In the genomic region with DNA sequence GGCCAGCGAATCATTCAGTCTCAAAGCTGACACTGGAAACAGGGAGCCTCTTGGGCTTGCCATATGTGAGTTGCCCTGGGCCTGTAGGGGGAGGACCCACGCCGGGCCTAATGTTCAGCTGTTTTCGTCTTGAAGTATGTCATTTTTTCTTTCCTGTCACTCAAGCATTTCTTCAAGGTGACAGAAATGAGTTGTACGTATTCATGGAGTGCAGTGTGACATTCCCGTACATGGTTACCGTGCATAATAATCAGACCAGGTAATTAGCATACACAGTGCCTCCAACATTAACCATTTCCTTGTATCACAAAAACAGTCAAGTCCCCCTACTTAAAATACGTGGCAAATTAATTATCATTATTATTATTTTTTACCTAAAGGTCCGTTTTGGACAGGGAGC, we compare ENCODE assay signal across 34 mouse cellular contexts. TPM values are rescaled to one million over a fixed set of nuclear protein-coding genes. Genes with fewer than 3 reads are reported as not detected.
DNase-seq lines count a peak whose midpoint lies in the region; ATAC-seq and TF ChIP-seq lines count a peak whose summit lies in the region.
"Had no signal": no experiment of that assay in that cellular context is flagged by ENCODE, and none has a peak within 500 bp of the region (broad histone marks: within the 10 kb centered on the region; RNA-seq: fewer than 3 reads in every experiment).

No protein-coding gene starts in this region.

- ATAC-seq in forebrain, embryonic 13.5 days: 0 out of 2 replicates have a peak, but pooled peaks have one; percentile 38
- ATAC-seq in forebrain, embryonic 14.5 days: peak; percentile 37; the same call in 1 of the 2 replicates
- peak; percentile 81; the same call in 1 of the 2 replicates for ATAC-seq in forebrain, postnatal 0 days
- ATAC-seq: activated CD4-positive, CD25-positive, alpha-beta regulatory T cell, adult 4 months; CD4-positive, CD25-positive, alpha-beta regulatory T cell, adult 4 months; hindbrain, postnatal 0 days; inflammation-experienced regulatory T-cells, adult 6 months; intestine, embryonic 16.5 days had no signal

- no peak overlapping the region for H3K9ac ChIP-seq in forebrain, embryonic 13.5 days
- no peak overlapping the region for H3K9ac ChIP-seq in forebrain, embryonic 14.5 days (ENCODE audit: low read length)
- H3K9ac ChIP-seq in forebrain, postnatal 0 days: no peak overlapping the region
- H3K9ac ChIP-seq: embryonic facial prominence, embryonic 12.5 days; embryonic facial prominence, embryonic 15.5 days; heart, embryonic 13.5 days; hindbrain, embryonic 14.5 days had no signal

- peaks cover 24% of the 10 kb centered on the region for H3K4me1 ChIP-seq in forebrain, embryonic 13.5 days
- peaks cover 20% of the 10 kb centered on the region for H3K4me1 ChIP-seq in forebrain, embryonic 10.5 days
- peaks cover 3% of the 10 kb centered on the region; the same call in 1 of the 2 replicates for H3K4me1 ChIP-seq in forebrain, embryonic 14.5 days (ENCODE audit: control insufficient read depth, insufficient read depth, low read length)
- no peaks in the 10 kb centered on the region for H3K4me1 ChIP-seq in forebrain, postnatal 0 days (ENCODE audit: insufficient read depth)
- H3K4me1 ChIP-seq: heart, embryonic 10.5 days; heart, embryonic 13.5 days had no signal

- H3K27me3 ChIP-seq in forebrain, embryonic 13.5 days: peaks cover 20% of the 10 kb centered on the region
- peaks cover 47% of the 10 kb centered on the region for H3K27me3 ChIP-seq in forebrain, embryonic 10.5 days (ENCODE audit: poor library complexity, severe bottlenecking)
- H3K27me3 ChIP-seq in forebrain, embryonic 14.5 days (replicated peaks; ENCODE audit: control insufficient read depth, insufficient read depth, low read length): no peaks in the 10 kb centered on the region
- H3K27me3 ChIP-seq in forebrain, postnatal 0 days (ENCODE audit: insufficient read depth, low read length): no peaks in the 10 kb centered on the region

- H3K36me3 ChIP-seq in forebrain, embryonic 13.5 days (ENCODE audit: poor library complexity, severe bottlenecking): no peaks in the 10 kb centered on the region
- H3K36me3 ChIP-seq in forebrain, embryonic 10.5 days (replicated peaks): no peaks in the 10 kb centered on the region
- no peaks in the 10 kb centered on the region for H3K36me3 ChIP-seq in forebrain, embryonic 14.5 days (ENCODE audit: control insufficient read depth, insufficient read depth, low read length)
- no peaks in the 10 kb centered on the region for H3K36me3 ChIP-seq in forebrain, postnatal 0 days (ENCODE audit: insufficient read depth)
- H3K36me3 ChIP-seq: embryonic facial prominence, embryonic 12.5 days; heart, embryonic 10.5 days; heart, embryonic 13.5 days had no signal

- H3K4me2 ChIP-seq in forebrain, embryonic 13.5 days: no peak overlapping the region
- no peak overlapping the region for H3K4me2 ChIP-seq in forebrain, embryonic 14.5 days (ENCODE audit: low read length)
- H3K4me2 ChIP-seq in forebrain, postnatal 0 days (ENCODE audit: low read depth): no peak overlapping the region
- H3K4me2 ChIP-seq: embryonic facial prominence, embryonic 12.5 days; embryonic facial prominence, embryonic 15.5 days; heart, embryonic 13.5 days; hindbrain, embryonic 14.5 days had no signal

- DNase-seq in forebrain, embryonic 10.5 days (ENCODE audit: extremely low spot score, low spot score): no peak
- peak; percentile 38 for DNase-seq in forebrain, embryonic 14.5 days (ENCODE audit: low spot score)
- DNase-seq in forebrain, postnatal 0 days: no peak
- no peak for DNase-seq in ovary, postnatal 36 days (ENCODE audit: low spot score)
- no peak for DNase-seq in thymus, postnatal 36 days
- DNase-seq: adrenal gland, postnatal 10 days; adrenal gland, postnatal 36 days; cerebellum, adult 11 months; cerebellum, adult 2 months; cerebellum, adult 9-11 months; cerebellum, postnatal 25 days; gastrocnemius, postnatal 10 days; gastrocnemius, postnatal 36 days; heart, adult 2 months; heart, postnatal 14 days; heart, postnatal 4 days; kidney, adult 18-20 months had no signal

- no peak overlapping the region for H3K4me3 ChIP-seq in forebrain, embryonic 13.5 days
- no peak overlapping the region for H3K4me3 ChIP-seq in forebrain, embryonic 10.5 days
- no peak overlapping the region for H3K4me3 ChIP-seq in forebrain, embryonic 14.5 days (ENCODE audit: low read depth, low read length)
- H3K4me3 ChIP-seq in forebrain, postnatal 0 days (ENCODE audit: low read depth, low read length): no peak overlapping the region
- H3K4me3 ChIP-seq: embryonic facial prominence, embryonic 12.5 days; embryonic facial prominence, embryonic 15.5 days; heart, adult 2 months; heart, embryonic 10.5 days; heart, embryonic 13.5 days had no signal

- H3K9me3 ChIP-seq in forebrain, embryonic 13.5 days (replicated peaks): no peaks in the 10 kb centered on the region
- peaks cover 4% of the 10 kb centered on the region; the same call in 1 of the 2 replicates for H3K9me3 ChIP-seq in forebrain, embryonic 10.5 days
- H3K9me3 ChIP-seq in forebrain, embryonic 14.5 days (replicated peaks; ENCODE audit: control insufficient read depth, low read length): no peaks in the 10 kb centered on the region; the same call in 1 of the 2 replicates
- H3K9me3 ChIP-seq in forebrain, postnatal 0 days (ENCODE audit: low read length): no peaks in the 10 kb centered on the region
- H3K9me3 ChIP-seq: embryonic facial prominence, embryonic 12.5 days; embryonic facial prominence, embryonic 15.5 days had no signal

- 44% methylated on average over 9 of the region's 9 CpGs for WGBS in forebrain, embryonic 13.5 days
- 88% methylated on average over 9 of the region's 9 CpGs for WGBS in forebrain, embryonic 10.5 days
- 38% methylated on average over 9 of the region's 9 CpGs for WGBS in forebrain, embryonic 14.5 days
- 36% methylated on average over 9 of the region's 9 CpGs for WGBS in forebrain, postnatal 0 days

- no peak for TF ChIP-seq CTCF in forebrain, postnatal 0 days (IDR thresholded peaks at IDR 0.05; ENCODE audit: low read depth)

- H3K27ac ChIP-seq in forebrain, embryonic 13.5 days: 0 out of 2 replicates have a peak overlapping the region, but pooled peaks have one; percentile 32
- H3K27ac ChIP-seq in forebrain, embryonic 10.5 days: no peak overlapping the region
- H3K27ac ChIP-seq in forebrain, embryonic 14.5 days (ENCODE audit: low read depth, low read length): no peak overlapping the region
- H3K27ac ChIP-seq in forebrain, postnatal 0 days (ENCODE audit: low read depth, low read length): no peak overlapping the region
- H3K27ac ChIP-seq: embryonic facial prominence, embryonic 12.5 days; embryonic facial prominence, embryonic 15.5 days; heart, adult 2 months; heart, embryonic 10.5 days; heart, embryonic 13.5 days; hindbrain, embryonic 14.5 days; hindbrain, postnatal 0 days had no signal

RNA-seq across cellular contexts. Expression of a gene that starts 9.3 kb away (rescaled TPM):
- 6.6 and 11.3 TPM in 2 replicates for polyA plus RNA-seq in forebrain, embryonic 13.5 days (2015; fragmentation: Nextera tagmentation; extraction: Ambion mirVana)
- 2.3 and 2.7 TPM in 2 replicates for polyA plus RNA-seq in forebrain, embryonic 10.5 days (2016; fragmentation: Nextera tagmentation; extraction: Ambion mirVana)
- 8.1 and 10.8 TPM in 2 replicates for polyA plus RNA-seq in forebrain, embryonic 14.5 days (2014; fragmentation: Nextera tagmentation; extraction: Ambion mirVana)
- total RNA-seq in forebrain, postnatal 0 days (2014; rRNA removed): 21.3 and 44.2 TPM in 2 replicates
- 37.2 and 37.6 TPM in 2 replicates for polyA plus RNA-seq in forebrain, postnatal 0 days (2015; fragmentation: Nextera tagmentation; extraction: Ambion mirVana)
- total RNA-seq: common myeloid progenitor, adult 5-6 weeks; granulocyte monocyte progenitor cell, adult 5-6 weeks; MEL had no signal
- polyA plus RNA-seq: activated CD4-positive, CD25-positive, alpha-beta regulatory T cell, adult 4 months; CD4-positive, CD25-positive, alpha-beta regulatory T cell, adult 4 months; inflammation-experienced regulatory T-cells, adult 6 months had no signal

RNA-seq across cellular contexts. Expression of a gene that starts 35.1 kb away (rescaled TPM):
- polyA plus RNA-seq in forebrain, embryonic 13.5 days (2015; fragmentation: Nextera tagmentation; extraction: Ambion mirVana): 13.0 and 13.1 TPM in 2 replicates
- 13.5 and 18.5 TPM in 2 replicates for polyA plus RNA-seq in forebrain, embryonic 10.5 days (2016; fragmentation: Nextera tagmentation; extraction: Ambion mirVana)
- 3.4 and 4.3 TPM in 2 replicates for polyA plus RNA-seq in forebrain, embryonic 14.5 days (2014; fragmentation: Nextera tagmentation; extraction: Ambion mirVana)
- total RNA-seq in forebrain, postnatal 0 days (2014; rRNA removed): 0.08 TPM in 1 of 2 replicates, not detected in the other
- polyA plus RNA-seq in forebrain, postnatal 0 days (2015; fragmentation: Nextera tagmentation; extraction: Ambion mirVana): not detected in 2 replicates
- total RNA-seq: adrenal gland, postnatal 10 days; adrenal gland, postnatal 36 days; common myeloid progenitor, adult 5-6 weeks; gastrocnemius, adult 18-20 months; gastrocnemius, postnatal 10 days; gastrocnemius, postnatal 36 days; granulocyte monocyte progenitor cell, adult 5-6 weeks; heart, adult 2 months; heart, postnatal 14 days; heart, postnatal 4 days; MEL had no signal
- polyA plus RNA-seq: activated CD4-positive, CD25-positive, alpha-beta regulatory T cell, adult 4 months; C2C12; CD4-positive, CD25-positive, alpha-beta regulatory T cell, adult 4 months; cerebellum, adult 2 months; heart, adult 2 months; heart, embryonic 13.5 days; heart, embryonic 16.5 days; hindbrain, embryonic 14.5 days; inflammation-experienced regulatory T-cells, adult 6 months; intestine, embryonic 16.5 days had no signal
